Mouse (Mus musculus) cerebellum, adult (tissue): ENCODE measurements around the gene Rnf40.
"Not testable (repeated sequence)": the region's sequence is repeated elsewhere in the genome, so short reads cannot be mapped to it uniquely, and the experiment has no call there.

Source experiments
- ATAC-seq: cut with Nextera tagmentation; 2 replicates; pipeline ENCODE4 v1.9.2; 2017; ENCODE audit warnings: mild to moderate bottlenecking, moderate library complexity, mixed read lengths; ENCODE audit not compliant: insufficient number of reproducible peaks, low FRiP score, low TSS enrichment

The Rnf40 gene

DNA sequence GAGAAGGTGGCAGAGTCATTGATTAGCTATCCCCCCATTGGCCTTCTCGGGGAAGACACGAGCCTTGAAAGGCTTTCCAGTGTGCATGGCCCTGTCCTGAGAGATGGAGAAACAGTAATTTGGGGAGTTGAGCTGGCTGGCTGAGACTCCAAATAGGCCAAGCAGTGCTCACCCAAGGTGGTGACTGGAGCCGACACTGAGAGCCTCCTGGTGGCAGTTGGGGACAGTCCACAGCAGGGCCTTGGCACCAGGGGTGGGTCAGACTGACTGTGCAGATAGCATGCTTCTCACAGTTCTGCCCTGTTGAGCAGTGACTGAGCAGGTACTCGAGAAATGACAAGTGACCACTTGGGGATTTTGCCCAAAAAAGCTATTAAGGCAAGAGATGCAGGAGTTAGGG lies 13.2 kb downstream of the Rnf40 start:
- no peak for ATAC-seq

- ATAC-seq: no peak
Measured at GRCm38 (mm10) chr7:127602903-127603302, 14.3 kb downstream of the Rnf40 start.

GRCm38 (mm10) chr7:127604256-127604655 lies 15.7 kb downstream of the Rnf40 start:
- ATAC-seq: no peak

GRCm38 (mm10) chr7:127607150-127607549 lies 18.6 kb downstream of the Rnf40 start:
- no peak for ATAC-seq

- no peak for ATAC-seq
Measured at GRCm38 (mm10) chr7:127611011-127611410, 22.4 kb downstream of the Rnf40 start.

DNA sequence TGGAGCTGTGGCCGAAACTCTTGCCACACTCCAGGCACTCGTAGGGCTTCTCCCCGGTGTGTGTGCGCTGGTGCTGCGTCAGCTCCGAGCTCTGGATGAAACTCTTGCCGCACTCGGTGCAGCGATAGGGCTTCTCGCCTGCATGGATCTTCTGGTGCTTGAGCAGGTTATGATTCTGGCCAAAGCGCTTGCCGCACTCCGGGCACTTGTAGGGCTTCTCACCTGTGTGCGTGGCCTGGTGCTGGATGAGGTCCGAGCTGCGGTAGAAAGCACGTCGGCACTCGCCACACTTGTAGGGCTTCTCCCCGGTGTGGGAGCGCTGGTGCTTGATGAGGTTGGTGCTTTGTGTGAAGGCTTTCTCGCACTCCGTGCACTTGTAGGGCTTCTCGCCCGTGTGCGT lies 23.0 kb downstream of the Rnf40 start:
- ATAC-seq: no peak

GRCm38 (mm10) chr7:127613501-127613900 lies 24.9 kb downstream of the Rnf40 start:
- ATAC-seq: no peak

DNA sequence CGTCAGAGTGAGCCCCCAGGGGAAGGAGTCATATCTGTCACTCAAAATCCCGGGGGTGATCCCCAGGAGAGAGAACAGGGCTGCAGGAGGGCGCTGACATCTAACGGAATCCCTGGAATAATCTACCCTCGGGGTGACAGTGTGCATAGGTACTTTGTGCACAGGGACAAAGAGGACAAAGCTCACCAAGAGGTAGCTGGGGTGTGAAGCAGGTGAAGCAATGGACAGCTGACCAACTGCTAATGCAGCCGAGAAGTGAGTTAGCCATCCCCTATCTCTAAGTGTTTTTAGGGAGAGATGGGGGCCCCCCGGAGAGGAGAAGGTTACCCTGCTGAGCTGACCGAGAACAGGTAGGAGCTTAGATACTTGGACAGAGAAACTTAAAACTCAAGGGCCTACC lies 25.5 kb downstream of the Rnf40 start:
- no peak for ATAC-seq

- no peak for ATAC-seq
Measured at GRCm38 (mm10) chr7:127614511-127614890, 25.9 kb downstream of the Rnf40 start.

- ATAC-seq: peak; percentile 81; the same call in 1 of the 2 replicates
Measured at GRCm38 (mm10) chr7:127614891-127615843, 26.6 kb downstream of the Rnf40 start, which contains the start of gene Zfp629. Gene Zfp629 (minus strand): TSS chr7:127615797.

- ATAC-seq: no peak
Measured at GRCm38 (mm10) chr7:127616336-127616735, 27.8 kb downstream of the Rnf40 start.

- no peak for ATAC-seq
Measured at GRCm38 (mm10) chr7:127616881-127617280, 28.3 kb downstream of the Rnf40 start.

DNA sequence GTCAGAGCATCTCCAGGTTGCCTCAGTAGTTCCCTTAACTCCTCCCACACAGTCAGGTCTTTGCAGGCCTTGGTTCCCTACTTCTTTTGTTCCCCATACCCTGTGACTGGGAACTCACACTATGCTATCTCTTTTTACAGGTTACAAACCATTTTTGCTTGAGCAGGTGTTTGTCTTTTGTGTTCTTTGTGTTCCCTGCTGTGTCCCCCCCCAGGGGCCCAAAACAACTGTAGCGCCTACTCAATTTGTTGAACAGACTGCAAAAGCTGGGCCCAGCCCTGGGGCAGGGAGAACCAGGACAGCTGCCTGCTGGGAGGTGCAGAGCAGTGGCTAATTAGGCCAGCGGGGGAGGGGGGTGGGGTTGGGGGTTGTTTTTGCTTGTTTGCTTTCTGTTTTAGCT lies 29.4 kb downstream of the Rnf40 start:
- ATAC-seq: no peak

- ATAC-seq: not testable (repeated sequence)
Measured at GRCm38 (mm10) chr7:127618402-127618801, 29.8 kb downstream of the Rnf40 start.

DNA sequence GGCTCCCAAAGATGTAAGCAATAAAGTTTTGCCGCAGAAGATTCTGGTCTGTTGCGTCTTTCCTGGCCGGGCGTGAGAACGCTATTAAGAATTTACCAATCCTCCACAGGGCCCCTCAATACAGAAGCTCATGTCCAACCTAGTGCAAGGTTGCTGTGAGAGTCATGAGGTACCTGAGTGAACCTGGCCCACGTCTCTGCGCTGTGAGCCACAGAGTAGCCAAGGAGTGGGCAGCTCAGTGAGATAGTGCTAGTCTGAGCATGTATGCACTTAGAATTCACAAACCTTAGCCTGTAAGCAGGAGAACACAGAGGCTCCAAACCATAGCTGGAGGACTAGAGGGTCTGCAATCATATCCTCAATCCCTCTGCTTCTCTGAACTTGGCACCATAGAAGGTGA lies 37.5 kb downstream of the Rnf40 start:
- ATAC-seq: no peak

- ATAC-seq: no peak
Measured at GRCm38 (mm10) chr7:127626471-127626870, 37.9 kb downstream of the Rnf40 start.

DNA sequence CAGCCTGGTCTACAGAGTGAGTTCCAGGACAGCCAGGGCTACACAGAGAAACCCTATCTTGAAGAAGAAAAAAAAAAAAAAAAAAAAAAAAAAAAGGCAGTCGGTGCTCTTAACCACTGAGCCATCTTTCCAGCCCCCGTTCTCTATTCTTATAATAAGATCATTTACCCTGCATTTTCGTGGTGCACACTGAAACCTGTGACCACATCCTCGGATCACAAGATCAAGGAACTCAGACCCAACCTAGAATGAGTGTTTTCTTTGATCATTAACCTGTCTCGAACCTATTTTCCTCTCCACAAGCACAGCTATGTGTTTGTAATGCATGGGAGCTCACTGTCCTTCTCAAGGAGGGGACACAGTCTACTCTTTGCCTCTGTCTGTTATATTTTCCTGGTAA lies 40.1 kb downstream of the Rnf40 start:
- ATAC-seq: no peak

- no peak for ATAC-seq
Measured at GRCm38 (mm10) chr7:127631416-127631815, 42.8 kb downstream of the Rnf40 start.

DNA sequence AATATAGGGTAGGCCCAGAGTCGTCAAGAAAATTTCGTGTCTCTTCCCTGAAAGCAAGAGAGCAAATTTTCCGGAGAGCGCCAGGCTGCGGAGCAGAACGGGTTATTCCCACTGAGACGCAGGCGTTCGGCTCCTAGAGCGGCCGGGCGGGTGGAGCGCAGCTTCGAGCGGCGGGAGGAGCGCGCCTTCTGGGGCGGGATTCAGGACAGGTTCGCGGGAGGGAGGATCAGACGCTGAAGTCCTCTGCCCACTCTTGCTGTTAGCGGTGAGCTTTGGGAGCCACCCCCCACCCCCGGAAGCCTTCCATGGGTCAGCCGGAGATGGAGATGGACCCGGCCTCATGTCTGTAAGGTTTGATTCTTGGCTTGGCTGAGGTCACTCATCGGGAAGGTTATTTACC lies 48.4 kb downstream of the Rnf40 start:
- peak; percentile 90; the same call in 1 of the 2 replicates for ATAC-seq

DNA sequence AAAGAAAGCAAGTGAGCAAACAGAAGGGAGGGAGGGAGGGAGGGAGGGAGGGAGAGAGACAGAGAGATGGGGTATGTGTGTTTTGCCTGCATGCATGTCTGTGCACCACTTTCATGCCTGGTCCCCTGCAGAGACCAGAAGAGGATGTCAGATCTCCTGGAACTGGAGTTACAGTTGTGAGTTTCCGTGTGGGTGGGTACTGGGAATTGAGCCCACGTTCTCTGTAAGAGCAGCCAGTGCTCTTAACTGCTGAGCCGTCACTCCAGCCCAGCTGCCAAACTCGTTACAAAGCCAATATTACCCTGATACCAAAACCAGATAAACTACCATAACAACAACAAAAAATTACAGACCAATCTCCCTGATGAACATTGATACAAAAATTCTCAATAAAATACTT lies 52.7 kb downstream of the Rnf40 start:
- ATAC-seq: no peak

DNA sequence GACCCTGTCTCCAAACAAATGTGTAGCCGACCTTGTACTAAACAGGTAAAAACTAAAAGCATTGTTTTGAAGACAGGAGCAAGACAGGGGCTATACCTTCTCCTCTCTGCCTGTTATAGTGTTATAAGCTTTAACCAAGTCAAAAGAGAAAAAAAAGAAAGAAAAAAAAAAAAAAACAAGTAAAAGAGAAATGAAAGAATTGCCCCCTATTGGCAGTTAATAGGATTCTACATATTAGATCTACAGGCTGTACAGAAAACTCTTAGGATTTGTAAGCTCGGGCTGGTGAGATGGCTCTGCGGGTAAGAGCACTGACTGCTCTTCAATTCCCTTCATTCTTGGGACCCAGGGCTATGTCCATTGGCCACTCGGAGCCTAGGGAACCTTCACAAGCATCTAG lies 53.7 kb downstream of the Rnf40 start:
- ATAC-seq: no peak

GRCm38 (mm10) chr7:127646363-127646762 lies 57.8 kb downstream of the Rnf40 start:
- ATAC-seq: no peak
